Mouse (Mus musculus): ENCODE data around the gene Elk3. TPM values are rescaled to one million over a fixed set of nuclear protein-coding genes. Genes with fewer than 3 reads are reported as not detected.

The Elk3 gene
- polyA plus RNA-seq, 1 experiment from 2014 or later, result 26.8 TPM

DNA sequence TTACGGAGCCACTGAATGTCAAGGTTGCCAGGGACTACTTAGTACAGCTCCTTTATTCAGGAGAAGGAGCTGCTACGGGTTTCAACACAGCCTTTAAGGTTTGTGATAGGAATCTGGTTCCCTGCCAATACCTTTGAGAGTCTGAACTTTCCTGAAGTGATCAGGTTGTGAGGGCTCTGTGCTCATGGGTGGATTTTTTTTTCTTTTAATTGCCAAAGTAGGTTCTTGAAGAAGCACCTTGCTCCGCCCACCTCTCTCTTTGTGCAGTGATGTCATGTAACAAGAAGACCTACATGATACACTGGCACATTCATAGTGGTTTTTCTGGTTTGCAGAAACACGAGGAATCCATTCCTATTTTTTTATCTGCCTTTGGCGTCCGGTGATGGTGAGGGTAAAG lies 16.3 kb upstream of the Elk3 start:
- no peaks in the 10 kb centered on the region for H3K27me3 ChIP-seq (replicated peaks)
- no peak overlapping the region for H3K4me2 ChIP-seq
- no peaks in the 10 kb centered on the region for H3K36me3 ChIP-seq
- ATAC-seq (ENCODE audit: insufficient read depth, low FRiP score, low read depth), result no peak
- no peaks in the 10 kb centered on the region; the same call in 1 of the 2 replicates for H3K4me1 ChIP-seq
- no peak overlapping the region for H3K27ac ChIP-seq
- H3K9me3 ChIP-seq, result no peaks in the 10 kb centered on the region
- 74% methylated on average over 6 of the region's 6 CpGs for WGBS
- H3K9ac ChIP-seq, result no peak overlapping the region
- no peak overlapping the region for H3K4me3 ChIP-seq (replicated peaks)

DNA sequence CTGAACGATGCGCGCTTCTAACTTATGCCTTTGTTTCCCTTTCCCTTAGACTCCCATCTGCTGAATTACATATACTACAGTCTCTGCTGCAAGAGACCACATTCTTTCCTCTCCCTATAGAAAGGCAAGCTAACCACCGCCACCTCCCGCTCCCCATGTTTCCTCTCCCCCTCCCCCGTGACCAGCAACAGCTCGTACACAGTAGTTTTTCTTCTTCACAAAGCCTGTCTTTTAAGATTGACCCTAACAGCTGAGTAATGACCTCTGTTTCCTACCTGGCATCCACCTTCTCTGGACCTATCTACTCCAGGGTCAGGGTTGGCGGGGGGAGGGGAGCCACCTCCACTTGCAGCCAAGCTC lies 15.8 kb upstream of the Elk3 start:
- no peak overlapping the region for H3K27ac ChIP-seq
- H3K36me3 ChIP-seq, result no peaks in the 10 kb centered on the region

DNA sequence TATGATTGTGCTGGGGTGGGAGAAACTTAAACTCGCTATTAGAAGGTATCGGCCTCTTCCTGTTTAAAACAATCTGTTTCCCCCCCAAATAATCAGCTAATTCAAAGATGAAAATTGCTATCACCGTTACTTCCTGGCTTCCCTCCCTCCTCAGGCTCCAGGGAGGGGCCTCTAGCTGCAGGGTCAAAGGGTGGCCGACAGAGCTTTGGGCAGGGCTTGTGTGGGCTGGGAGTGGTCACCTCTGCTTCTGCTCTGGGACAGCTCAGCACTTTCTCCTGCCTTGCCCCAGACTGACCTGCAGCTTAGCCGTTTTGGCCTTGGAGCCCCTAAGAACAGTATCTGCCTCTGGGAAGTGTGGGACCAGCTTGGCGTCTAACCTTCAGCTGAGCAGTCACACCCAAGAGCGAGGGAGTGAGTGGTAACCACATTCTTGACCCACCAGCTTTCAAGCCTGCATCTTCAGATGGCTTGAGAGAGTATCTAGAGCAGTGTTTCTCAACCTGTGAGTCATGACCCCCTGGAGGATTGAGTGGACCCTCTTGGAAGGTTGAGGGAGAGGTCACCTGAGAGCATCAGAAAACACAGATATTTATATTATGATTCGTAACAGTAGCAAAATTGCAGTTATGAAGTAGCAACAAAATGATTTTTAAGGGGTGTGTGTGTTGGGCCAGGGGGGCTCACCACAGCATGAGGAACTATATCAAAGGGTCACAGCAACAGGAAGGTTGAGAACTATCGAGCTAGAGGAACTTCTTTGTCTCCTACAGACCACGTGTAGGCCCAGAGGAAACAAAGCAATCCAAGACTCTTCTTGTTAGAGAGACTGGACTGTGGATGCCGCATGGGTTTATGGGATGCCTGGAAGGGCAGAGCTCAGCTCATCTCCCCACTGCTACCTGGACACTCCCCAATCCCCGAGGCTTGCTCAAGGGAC lies 15.1 kb upstream of the Elk3 start:
- Histone ChIP-seq H3K4me3 (replicated peaks) (no peak overlapping the region), H3K4me2 (no peak overlapping the region), H3K36me3 (no peaks in the 10 kb centered on the region), H3K27ac (no peak overlapping the region), H3K9ac (no peak overlapping the region), H3K4me1 (no peaks in the 10 kb centered on the region; the same call in 1 of the 2 replicates), H3K27me3 (replicated peaks) (no peaks in the 10 kb centered on the region), H3K9me3 (no peaks in the 10 kb centered on the region)
- WGBS, result 54% methylated on average over 12 of the region's 12 CpGs
- ATAC-seq (ENCODE audit: insufficient read depth, low FRiP score, low read depth), result peak; percentile 63; the same call in 1 of the 2 replicates

More for the DNA sequence above, 15.8 kb upstream of the Elk3 start:
- H3K4me3 ChIP-seq (replicated peaks), result no peak overlapping the region
- H3K4me1 ChIP-seq, result no peaks in the 10 kb centered on the region; the same call in 1 of the 2 replicates
- ATAC-seq (ENCODE audit: insufficient read depth, low FRiP score, low read depth), result no peak
- no peak overlapping the region for H3K9ac ChIP-seq
- 75% methylated on average over 8 of the region's 8 CpGs for WGBS
- no peak overlapping the region for H3K4me2 ChIP-seq
- H3K27me3 ChIP-seq (replicated peaks), result no peaks in the 10 kb centered on the region
- no peaks in the 10 kb centered on the region for H3K9me3 ChIP-seq

DNA sequence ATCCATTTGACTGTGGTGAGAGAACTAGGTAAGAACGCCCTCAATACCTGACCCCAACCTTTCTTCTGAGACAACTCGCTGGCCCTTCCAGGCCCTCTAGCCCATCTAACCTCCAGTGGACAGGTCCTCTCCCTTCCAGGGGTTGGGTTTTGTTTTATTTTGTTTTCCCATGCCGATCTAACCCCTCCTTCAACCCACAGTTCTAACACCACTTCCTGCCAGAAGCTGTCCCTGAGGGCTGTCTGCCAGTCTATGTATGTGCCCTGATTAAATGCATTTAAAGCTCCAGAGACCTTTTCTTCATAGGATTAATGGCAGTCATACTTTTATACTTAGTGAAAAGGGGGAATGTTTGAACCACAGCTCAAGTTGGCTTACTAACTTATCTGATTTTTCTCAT lies 14.4 kb upstream of the Elk3 start:
- 58% methylated on average over 3 of the region's 3 CpGs for WGBS
- no peak overlapping the region for H3K9ac ChIP-seq

DNA sequence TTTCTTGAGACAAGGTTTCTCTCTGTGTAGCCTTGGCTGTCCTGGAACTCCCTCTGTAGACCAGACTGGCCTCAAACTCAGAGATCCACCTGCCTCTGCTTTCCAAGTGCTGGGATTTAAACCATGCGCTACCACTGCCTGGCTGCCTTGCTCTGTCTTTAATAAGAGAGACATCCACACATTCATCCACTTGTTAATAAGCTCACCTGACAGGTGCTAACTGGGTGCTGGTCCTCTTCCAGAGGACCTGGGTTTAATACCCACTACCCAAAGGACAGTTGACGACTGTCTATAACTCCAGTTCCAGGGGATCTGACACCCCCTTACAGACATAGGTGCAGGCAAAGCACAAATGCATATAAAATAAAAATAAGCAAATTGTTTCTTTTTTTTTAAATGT lies 13.5 kb upstream of the Elk3 start:
- H3K4me3 ChIP-seq (replicated peaks), result no peak overlapping the region
- no peaks in the 10 kb centered on the region for H3K36me3 ChIP-seq
- no peak overlapping the region for H3K4me2 ChIP-seq
- H3K27ac ChIP-seq, result no peak overlapping the region
- H3K9ac ChIP-seq, result no peak overlapping the region
- H3K27me3 ChIP-seq (replicated peaks), result no peaks in the 10 kb centered on the region
- H3K4me1 ChIP-seq, result no peaks in the 10 kb centered on the region; the same call in 1 of the 2 replicates
- WGBS, result 92% methylated on average over 2 of the region's 2 CpGs
- no peaks in the 10 kb centered on the region for H3K9me3 ChIP-seq
- no peak for ATAC-seq (ENCODE audit: insufficient read depth, low FRiP score, low read depth)

More for the DNA sequence above, 14.4 kb upstream of the Elk3 start:
- H3K36me3 ChIP-seq, result no peaks in the 10 kb centered on the region
- no peaks in the 10 kb centered on the region; the same call in 1 of the 2 replicates for H3K4me1 ChIP-seq
- H3K27me3 ChIP-seq (replicated peaks), result no peaks in the 10 kb centered on the region
- no peak for ATAC-seq (ENCODE audit: insufficient read depth, low FRiP score, low read depth)
- H3K27ac ChIP-seq, result no peak overlapping the region
- no peaks in the 10 kb centered on the region for H3K9me3 ChIP-seq
- no peak overlapping the region for H3K4me3 ChIP-seq (replicated peaks)
- no peak overlapping the region for H3K4me2 ChIP-seq

DNA sequence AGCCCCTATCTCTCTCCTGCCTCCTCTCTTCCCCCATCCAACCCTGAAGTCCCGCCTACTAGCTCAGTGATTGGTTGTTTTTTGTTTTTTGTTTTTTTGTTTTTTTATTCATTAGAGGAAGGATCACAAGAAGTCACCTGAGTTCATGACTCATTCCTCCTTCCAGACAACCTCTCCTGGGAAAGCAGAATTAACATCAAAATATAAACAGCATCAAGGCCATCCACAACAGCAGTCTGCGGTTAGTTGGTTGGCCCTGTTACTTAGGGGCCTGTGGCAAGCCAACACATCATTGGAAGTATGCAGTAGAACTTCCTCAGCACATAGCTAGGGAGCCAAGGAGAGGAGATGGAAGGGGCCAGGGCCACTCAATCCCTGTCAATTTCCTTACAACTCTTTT lies 12.7 kb upstream of the Elk3 start:
- H3K4me2 ChIP-seq, result no peak overlapping the region
- H3K27me3 ChIP-seq (replicated peaks), result no peaks in the 10 kb centered on the region
- no peak overlapping the region for H3K4me3 ChIP-seq (replicated peaks)
- H3K36me3 ChIP-seq, result no peaks in the 10 kb centered on the region
- WGBS, result 96% methylated on average over 2 of the region's 2 CpGs
- H3K9me3 ChIP-seq, result no peaks in the 10 kb centered on the region
- H3K4me1 ChIP-seq, result no peaks in the 10 kb centered on the region; the same call in 1 of the 2 replicates
- ATAC-seq (ENCODE audit: insufficient read depth, low FRiP score, low read depth), result no peak
- no peak overlapping the region for H3K27ac ChIP-seq
- no peak overlapping the region for H3K9ac ChIP-seq

DNA sequence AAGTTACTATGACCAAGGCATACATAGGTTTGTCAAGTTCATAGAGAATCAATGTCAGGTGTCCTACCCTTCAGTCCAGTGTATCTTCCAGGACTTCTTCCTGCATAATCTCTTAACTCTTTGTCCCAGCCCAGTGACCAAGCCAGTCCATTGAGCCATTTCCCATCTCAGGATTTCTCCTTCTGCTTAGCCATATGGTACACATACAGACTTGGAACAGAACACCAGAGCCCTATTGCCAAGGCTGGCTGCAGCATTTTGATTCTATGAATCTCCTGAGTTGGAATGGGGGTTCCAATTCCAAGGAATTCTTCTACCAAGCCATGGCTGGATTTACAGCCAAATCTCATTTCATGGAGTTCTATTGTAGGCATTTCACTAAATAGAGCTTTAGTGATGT lies 10.8 kb upstream of the Elk3 start:
- Histone ChIP-seq H3K27me3 (replicated peaks) (no peaks in the 10 kb centered on the region), H3K9ac (no peak overlapping the region), H3K4me3 (replicated peaks) (no peak overlapping the region), H3K36me3 (no peaks in the 10 kb centered on the region), H3K4me1 (no peaks in the 10 kb centered on the region; the same call in 1 of the 2 replicates), H3K9me3 (no peaks in the 10 kb centered on the region), H3K27ac (no peak overlapping the region), H3K4me2 (no peak overlapping the region)
- ATAC-seq (ENCODE audit: insufficient read depth, low FRiP score, low read depth), result no peak

DNA sequence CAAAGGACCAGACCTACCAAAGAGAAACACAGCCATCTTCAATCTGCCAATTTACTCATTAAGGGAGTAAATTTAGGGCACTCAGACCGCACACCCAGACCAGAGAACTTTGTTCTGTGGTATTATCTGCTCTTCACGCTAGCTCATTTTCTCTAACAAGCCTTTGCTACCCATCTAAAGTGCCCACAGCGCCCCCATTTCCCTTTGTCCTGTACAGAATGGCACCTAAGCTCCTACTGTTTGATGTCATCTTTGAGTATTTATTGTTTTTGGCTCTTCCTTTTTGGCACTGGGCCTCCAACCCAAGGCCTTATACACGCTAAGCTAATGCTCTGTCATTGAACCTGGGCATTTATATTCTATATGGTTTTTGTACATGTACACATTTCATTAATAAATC lies 9.2 kb upstream of the Elk3 start:
- Histone ChIP-seq H3K4me1 (no peaks in the 10 kb centered on the region), H3K36me3 (no peaks in the 10 kb centered on the region), H3K4me2 (no peak overlapping the region), H3K9ac (no peak overlapping the region), H3K9me3 (no peaks in the 10 kb centered on the region), H3K27me3 (replicated peaks) (no peaks in the 10 kb centered on the region), H3K4me3 (replicated peaks) (no peak overlapping the region), H3K27ac (no peak overlapping the region)
- 79% methylated on average over 4 of the region's 4 CpGs for WGBS
- ATAC-seq (ENCODE audit: insufficient read depth, low FRiP score, low read depth), result no peak

DNA sequence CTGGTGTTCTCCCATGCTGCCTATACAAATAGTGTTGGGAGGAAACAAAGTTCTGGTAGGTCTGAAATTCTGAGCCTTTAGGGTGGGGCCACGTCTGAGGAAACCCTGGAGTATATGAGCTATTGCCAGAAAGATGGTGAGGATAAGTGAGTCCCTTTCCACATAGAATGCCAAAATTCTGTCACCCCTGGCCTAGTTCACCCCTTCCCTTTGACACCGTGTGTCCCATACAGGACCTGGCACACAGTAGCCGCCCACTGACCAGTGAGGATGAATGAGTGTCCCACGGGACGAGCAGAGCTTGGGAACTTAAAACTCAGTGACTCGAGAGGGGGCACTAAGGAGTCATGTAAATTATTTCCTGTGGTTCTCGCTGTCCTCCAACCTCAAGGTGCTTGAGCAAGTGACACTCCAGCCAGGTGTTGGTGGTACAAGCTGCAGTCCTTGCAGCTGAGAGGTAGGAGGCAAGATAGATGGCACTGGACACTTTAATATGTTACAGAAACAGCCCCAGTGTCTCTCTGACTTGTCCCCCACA lies 8.7 kb upstream of the Elk3 start:
- ATAC-seq (ENCODE audit: insufficient read depth, low FRiP score, low read depth), result no peak
- no peaks in the 10 kb centered on the region for H3K27me3 ChIP-seq (replicated peaks)
- no peak overlapping the region for H3K4me2 ChIP-seq
- no peaks in the 10 kb centered on the region for H3K4me1 ChIP-seq
- no peaks in the 10 kb centered on the region for H3K9me3 ChIP-seq
- no peak overlapping the region for H3K9ac ChIP-seq
- 65% methylated on average over 7 of the region's 7 CpGs for whole genome bisulfite sequencing
- no peak overlapping the region for H3K27ac ChIP-seq
- H3K4me3 ChIP-seq (replicated peaks), result no peak overlapping the region
- H3K36me3 ChIP-seq, result no peaks in the 10 kb centered on the region

DNA sequence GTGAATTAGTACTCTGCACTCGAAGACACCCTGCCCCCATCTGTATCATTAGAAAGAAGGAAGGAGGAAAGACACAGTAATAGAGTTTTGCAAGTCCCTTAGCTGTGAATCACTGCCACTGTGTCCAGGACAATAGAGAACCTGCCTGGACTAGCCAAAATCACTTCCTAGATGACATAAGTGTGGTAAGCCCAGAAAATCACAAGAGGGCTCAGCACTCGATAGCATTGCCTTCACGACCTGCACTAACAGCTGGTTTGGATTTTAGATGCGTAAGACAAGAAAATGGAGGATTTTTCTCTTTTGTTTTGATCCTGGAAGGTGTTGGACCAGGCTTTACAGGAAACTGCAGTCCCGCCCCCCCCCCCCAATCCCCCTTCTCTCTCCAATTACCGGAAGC lies 6.0 kb upstream of the Elk3 start:
- H3K9ac ChIP-seq, result no peak overlapping the region
- 45% methylated on average over 6 of the region's 6 CpGs for WGBS
- ATAC-seq (ENCODE audit: insufficient read depth, low FRiP score, low read depth), result no peak

DNA sequence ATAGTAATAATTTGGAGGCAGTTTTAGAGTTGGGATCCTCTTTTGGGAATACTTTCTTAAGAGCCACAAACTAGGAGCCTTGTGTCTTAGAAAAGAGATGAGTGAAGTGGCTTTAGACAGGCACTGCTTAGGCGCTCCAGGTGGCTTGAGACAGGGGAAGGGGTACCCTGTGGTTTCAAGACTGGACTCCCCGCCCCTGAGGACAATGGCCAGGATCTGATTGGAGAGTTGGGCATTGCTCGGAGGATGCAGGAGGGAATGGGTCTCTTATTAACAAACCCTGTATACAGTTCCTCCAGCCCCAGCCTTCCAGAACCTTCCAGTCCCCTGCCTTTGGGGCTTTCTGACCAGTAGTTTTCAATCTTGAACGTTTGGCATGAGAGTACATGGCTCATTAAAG lies 641 bp upstream of the Elk3 start:
- peak overlapping the region; percentile 88; the same call in 1 of the 2 replicates for H3K27ac ChIP-seq
- H3K9me3 ChIP-seq, result no peaks in the 10 kb centered on the region
- no peaks in the 10 kb centered on the region for H3K4me1 ChIP-seq
- no peak overlapping the region for H3K9ac ChIP-seq
- no peak for ATAC-seq (ENCODE audit: insufficient read depth, low FRiP score, low read depth)
- peak overlapping the region; percentile 72 for H3K4me3 ChIP-seq (replicated peaks)
- no peaks in the 10 kb centered on the region for H3K36me3 ChIP-seq
- no peaks in the 10 kb centered on the region for H3K27me3 ChIP-seq (replicated peaks)
- WGBS, result 14% methylated on average over 4 of the region's 4 CpGs
- H3K4me2 ChIP-seq, result peak overlapping the region; percentile 95

More for the DNA sequence above, 6.0 kb upstream of the Elk3 start:
- H3K4me2 ChIP-seq, result no peak overlapping the region
- no peak overlapping the region for H3K4me3 ChIP-seq (replicated peaks)
- no peaks in the 10 kb centered on the region for H3K36me3 ChIP-seq
- no peak overlapping the region for H3K27ac ChIP-seq
- H3K9me3 ChIP-seq, result no peaks in the 10 kb centered on the region
- no peaks in the 10 kb centered on the region for H3K4me1 ChIP-seq
- no peaks in the 10 kb centered on the region for H3K27me3 ChIP-seq (replicated peaks)

DNA sequence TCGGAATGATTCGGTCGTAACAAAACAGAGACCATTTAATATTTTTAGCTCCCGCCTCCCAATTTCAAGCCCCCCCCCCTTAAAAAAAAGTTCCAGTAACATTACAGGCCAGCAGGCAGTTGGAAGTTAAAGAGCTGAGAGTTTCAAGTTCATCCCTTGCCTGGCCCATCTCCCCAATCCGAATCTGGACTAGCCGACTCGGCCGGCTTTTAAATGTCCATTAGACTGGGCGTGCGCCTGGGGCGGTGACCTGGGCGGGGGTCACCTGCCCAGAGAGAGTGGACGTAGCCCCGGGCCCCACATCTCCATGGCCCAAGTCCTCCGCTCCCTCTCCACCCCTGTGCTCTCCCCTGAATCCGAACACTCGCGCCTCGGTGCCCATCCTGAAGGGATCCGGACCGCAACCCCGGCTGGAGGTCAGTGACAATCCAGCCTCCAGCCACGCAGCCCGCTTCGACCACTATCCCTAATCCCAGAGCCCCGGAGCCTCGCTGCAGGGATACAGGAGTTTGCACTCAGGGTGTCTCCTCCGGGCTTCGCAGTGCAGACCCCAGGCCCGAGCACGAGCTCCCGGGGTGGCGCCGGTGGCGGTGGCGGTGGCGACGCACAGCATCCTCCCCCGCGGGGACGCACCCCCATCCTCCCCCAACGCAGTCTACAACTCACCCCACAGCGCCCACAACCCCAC lies 857 bp downstream of the Elk3 start:
- peak overlapping the region; percentile 59 for H3K9ac ChIP-seq
- H3K27me3 ChIP-seq (replicated peaks), result no peaks in the 10 kb centered on the region
- peak overlapping the region; percentile 95 for H3K4me2 ChIP-seq
- ATAC-seq (ENCODE audit: insufficient read depth, low FRiP score, low read depth), result peak; percentile 16; the same call in 1 of the 2 replicates
- no peaks in the 10 kb centered on the region for H3K9me3 ChIP-seq
- H3K4me3 ChIP-seq (replicated peaks), result peak overlapping the region; percentile 72
- WGBS, result under 1% methylated on average over 42 of the region's 43 CpGs
- no peaks in the 10 kb centered on the region for H3K36me3 ChIP-seq
- H3K4me1 ChIP-seq, result no peaks in the 10 kb centered on the region
- peak overlapping the region; percentile 88 for H3K27ac ChIP-seq

Data from stomach, embryonic 15.5 days (tissue).